Mouse (Mus musculus) limb, embryonic 12.5 days (tissue): ENCODE results near the gene Pex6. TPM values are rescaled to one million over a fixed set of nuclear protein-coding genes. Genes with fewer than 3 reads are reported as not detected.

Experiments used
- polyA plus RNA-seq: library from polyadenylated mRNA; unstranded; fragments of >200 nt; fragmentation: Nextera tagmentation; extraction: Ambion mirVana; gene quantifications from 2 replicates; pipeline ENCODE4 v1.2.1, GENCODE M21; 2016

Gene Pex6
- polyA plus RNA-seq, 1 experiment from 2014 or later = 37.7 TPM

Other genes with a start within 250 kb of the Pex6 start
- 0.34 and 0.45 TPM in 2 replicates for gene Ttbk1, start 223.8 kb upstream of the Pex6 start, polyA plus RNA-seq
- gene Dnph1, start 214.8 kb upstream of the Pex6 start, polyA plus RNA-seq = 51.6 and 55.3 TPM in 2 replicates
- 8.9 and 10.8 TPM in 2 replicates for gene Cul9, start 165.1 kb upstream of the Pex6 start, polyA plus RNA-seq
- gene Srf, start 155.3 kb upstream of the Pex6 start, polyA plus RNA-seq = 11.8 and 12.4 TPM in 2 replicates
- 156 and 165 TPM in 2 replicates for gene Ptk7, start 82.0 kb upstream of the Pex6 start, polyA plus RNA-seq
- 27.2 and 27.6 TPM in 2 replicates for gene Klc4, start 65.4 kb upstream of the Pex6 start, polyA plus RNA-seq
- gene Mrpl2, start 65.2 kb upstream of the Pex6 start, polyA plus RNA-seq = 99.5 and 112 TPM in 2 replicates
- gene Cul7, start 61.1 kb upstream of the Pex6 start, polyA plus RNA-seq = 56.1 and 60.1 TPM in 2 replicates
- 68.8 and 70.0 TPM in 2 replicates for gene Rrp36, start 37.1 kb upstream of the Pex6 start, polyA plus RNA-seq
- gene Mea1, start 32.7 kb upstream of the Pex6 start, polyA plus RNA-seq = 137 and 150 TPM in 2 replicates
- 117 and 122 TPM in 2 replicates for gene Klhdc3, start 30.5 kb upstream of the Pex6 start, polyA plus RNA-seq
- gene Ppp2r5d, start 6.4 kb upstream of the Pex6 start, polyA plus RNA-seq = 108 and 117 TPM in 2 replicates
- gene Gnmt, start 17.7 kb downstream of the Pex6 start, polyA plus RNA-seq = 0.48 and 0.73 TPM in 2 replicates
- gene Cnpy3, start 40.8 kb downstream of the Pex6 start, polyA plus RNA-seq = 58.5 and 64.8 TPM in 2 replicates
- 0.16 and 0.55 TPM in 2 replicates for gene Ptcra, start 52.2 kb downstream of the Pex6 start, polyA plus RNA-seq
- gene 2310039H08Rik, start 61.2 kb downstream of the Pex6 start, polyA plus RNA-seq = 49.8 and 52.6 TPM in 2 replicates
- gene Rpl7l1, start 71.2 kb downstream of the Pex6 start, polyA plus RNA-seq = 179 and 210 TPM in 2 replicates
- 4.4 and 4.8 TPM in 2 replicates for gene Bicral, start 147.0 kb downstream of the Pex6 start, polyA plus RNA-seq
- gene Tbcc, start 179.2 kb downstream of the Pex6 start, polyA plus RNA-seq = 71.7 and 78.7 TPM in 2 replicates
- gene Prph2, start 199.0 kb downstream of the Pex6 start, polyA plus RNA-seq = not detected in 2 replicates